9 mouse cellular contexts compared by ENCODE assay signal in the genomic region with DNA sequence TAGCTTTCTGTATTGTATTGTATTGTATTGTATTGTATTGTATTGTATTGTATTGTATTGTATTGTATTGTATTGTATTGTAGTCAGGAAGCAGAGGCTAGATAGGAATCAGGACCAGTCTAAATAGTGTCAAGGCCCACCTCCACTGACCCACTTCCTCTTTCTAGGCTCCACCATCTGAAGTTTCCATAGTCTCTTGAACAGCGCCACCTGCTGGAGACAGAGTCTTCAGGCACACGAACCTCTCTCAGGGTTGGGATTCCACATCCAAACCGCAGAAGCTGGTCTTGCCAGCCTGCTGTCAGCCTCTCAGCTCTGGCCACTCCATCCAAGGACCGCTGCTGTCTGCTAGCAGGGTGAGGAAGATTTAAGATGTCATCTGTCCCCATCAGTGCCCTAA.
DNase-seq lines count a peak whose midpoint lies in the region; ATAC-seq lines count a peak whose summit lies in the region.
"Had no signal": no experiment of that assay in that cellular context is flagged by ENCODE, and none has a peak within 500 bp of the region (broad histone marks: within the 10 kb centered on the region; RNA-seq: fewer than 3 reads in every experiment).

No protein-coding gene starts in this region.

- intact Hi-C loops in heart, postnatal 10 days (cut with DNase I): loop anchor here (1.0 kb wide), 3 partner anchors 90 to 239 kb away; no protein-coding TSS in a partner anchor

- H3K4me3 ChIP-seq in embryonic facial prominence, embryonic 14.5 days (ENCODE audit: low read depth, low read length): no peak overlapping the region
- H3K4me3 ChIP-seq in intestine, embryonic 15.5 days (replicated peaks): no peak overlapping the region
- no peak overlapping the region for H3K4me3 ChIP-seq in limb, embryonic 11.5 days (ENCODE audit: low read depth, low read length)
- H3K4me3 ChIP-seq: limb, embryonic 13.5 days had no signal

- peak; percentile 38 to 71 for DNase-seq in heart, postnatal 10 days
- no peak for DNase-seq in heart, adult 11 months
- DNase-seq in adrenal gland, postnatal 36 days: peak; percentile 67 to 70
- DNase-seq in embryonic facial prominence, embryonic 14.5 days (ENCODE audit: low spot score): peak; percentile 75
- peak; percentile 84 for DNase-seq in limb, embryonic 11.5 days (ENCODE audit: low spot score)
- DNase-seq in neural tube, embryonic 10.5 days (ENCODE audit: extremely low spot score, low spot score): peak; percentile 81
- peak; percentile 21 for DNase-seq in testis, postnatal 14 days (ENCODE audit: low spot score)

- H3K9ac ChIP-seq in embryonic facial prominence, embryonic 14.5 days (ENCODE audit: low read depth, low read length): no peak overlapping the region
- H3K9ac ChIP-seq in intestine, embryonic 15.5 days: no peak overlapping the region
- no peak overlapping the region for H3K9ac ChIP-seq in limb, embryonic 11.5 days (ENCODE audit: low read length)
- H3K9ac ChIP-seq: limb, embryonic 13.5 days had no signal

- WGBS in embryonic facial prominence, embryonic 14.5 days: 12% methylated on average over 4 of the region's 4 CpGs
- WGBS in intestine, embryonic 15.5 days: 11% methylated on average over 4 of the region's 4 CpGs
- 4% methylated on average over 4 of the region's 4 CpGs for WGBS in limb, embryonic 11.5 days

- H3K4me2 ChIP-seq in embryonic facial prominence, embryonic 14.5 days (ENCODE audit: low read depth, low read length): no peak overlapping the region
- no peak overlapping the region for H3K4me2 ChIP-seq in intestine, embryonic 15.5 days (replicated peaks)
- no peak overlapping the region for H3K4me2 ChIP-seq in limb, embryonic 11.5 days (ENCODE audit: low read depth, severe bottlenecking)
- H3K4me2 ChIP-seq: limb, embryonic 13.5 days had no signal

- no peaks in the 10 kb centered on the region for H3K4me1 ChIP-seq in embryonic facial prominence, embryonic 14.5 days (ENCODE audit: control insufficient read depth, insufficient read depth, low read length)
- H3K4me1 ChIP-seq in intestine, embryonic 15.5 days (replicated peaks): no peaks in the 10 kb centered on the region
- H3K4me1 ChIP-seq in limb, embryonic 11.5 days (ENCODE audit: control insufficient read depth, insufficient read depth, low read length): no peaks in the 10 kb centered on the region
- H3K4me1 ChIP-seq: limb, embryonic 13.5 days had no signal

- 0 out of 2 replicates have a peak, but pooled peaks cover 5% of the 10 kb centered on the region for H3K27me3 ChIP-seq in embryonic facial prominence, embryonic 14.5 days (replicated peaks; ENCODE audit: control insufficient read depth, insufficient read depth, low read length)
- H3K27me3 ChIP-seq in intestine, embryonic 15.5 days (replicated peaks): no peaks in the 10 kb centered on the region
- no peaks in the 10 kb centered on the region for H3K27me3 ChIP-seq in limb, embryonic 11.5 days (ENCODE audit: control insufficient read depth, insufficient read depth, low read length)

- H3K36me3 ChIP-seq in embryonic facial prominence, embryonic 14.5 days (ENCODE audit: control insufficient read depth, insufficient read depth, low read length): no peaks in the 10 kb centered on the region
- H3K36me3 ChIP-seq in intestine, embryonic 15.5 days: no peaks in the 10 kb centered on the region
- H3K36me3 ChIP-seq in limb, embryonic 11.5 days (ENCODE audit: control insufficient read depth, insufficient read depth, low read length): no peaks in the 10 kb centered on the region
- H3K36me3 ChIP-seq: limb, embryonic 13.5 days had no signal

- ATAC-seq in embryonic facial prominence, embryonic 14.5 days (ENCODE audit: low read depth): 0 out of 2 replicates have a peak, but pooled peaks have one; percentile 41
- 0 out of 2 replicates have a peak, but pooled peaks have one; percentile 24 for ATAC-seq in intestine, embryonic 15.5 days
- no peak for ATAC-seq in limb, embryonic 11.5 days (ENCODE audit: insufficient number of reproducible peaks, low FRiP score, low TSS enrichment, low read depth)

- no peaks in the 10 kb centered on the region for H3K9me3 ChIP-seq in embryonic facial prominence, embryonic 14.5 days (ENCODE audit: control insufficient read depth, low read length)
- H3K9me3 ChIP-seq in intestine, embryonic 15.5 days: no peaks in the 10 kb centered on the region
- H3K9me3 ChIP-seq in limb, embryonic 11.5 days (ENCODE audit: control insufficient read depth, low read length): no peaks in the 10 kb centered on the region
- H3K9me3 ChIP-seq: limb, embryonic 13.5 days had no signal

- H3K27ac ChIP-seq in embryonic facial prominence, embryonic 14.5 days (replicated peaks; ENCODE audit: low read depth, low read length): no peak overlapping the region
- no peak overlapping the region for H3K27ac ChIP-seq in intestine, embryonic 15.5 days
- no peak overlapping the region for H3K27ac ChIP-seq in limb, embryonic 11.5 days (replicated peaks; ENCODE audit: low read depth, low read length)
- H3K27ac ChIP-seq: limb, embryonic 13.5 days had no signal
